Mouse (Mus musculus): Measurements from ENCODE around the gene Mif4gd.

DNA sequence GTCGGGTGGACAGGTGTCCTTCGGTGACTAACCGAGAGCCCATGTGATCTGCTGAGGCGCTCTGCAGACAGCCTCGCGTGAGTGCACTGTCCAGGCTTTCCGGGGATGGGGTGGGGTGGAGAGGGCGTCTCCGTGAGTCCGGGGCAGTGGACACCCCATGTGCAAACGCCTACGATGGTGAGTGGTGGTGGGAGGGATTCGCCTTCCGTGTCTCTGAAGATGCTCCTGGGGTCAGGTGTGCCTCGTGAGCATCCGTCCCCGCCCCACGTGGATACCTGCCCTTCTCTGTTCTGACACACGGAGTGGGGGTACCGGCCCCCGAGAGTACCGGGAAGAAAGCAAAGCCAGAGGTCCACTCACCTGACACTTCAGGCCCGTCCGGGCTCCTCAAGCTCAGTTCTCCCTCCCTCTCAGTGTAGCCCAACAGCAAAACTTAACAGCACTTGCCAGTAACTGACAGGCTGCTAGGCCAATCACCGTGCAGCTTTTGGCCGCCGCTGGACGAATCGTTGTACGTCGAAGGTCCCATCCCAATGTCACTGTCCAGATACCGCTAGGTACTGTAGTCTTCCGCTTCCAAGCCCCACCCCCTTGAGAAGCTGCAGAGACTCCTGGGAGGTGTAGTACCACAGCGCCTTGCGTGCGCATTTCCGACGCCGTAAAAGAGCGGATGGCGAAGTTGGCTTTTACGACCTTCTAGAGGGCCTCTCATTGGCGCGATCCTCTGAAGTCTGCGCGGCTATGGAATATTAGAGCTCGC is 15.1 kb upstream of the Mif4gd start, which contains the start of gene Slc25a19:
- peak; percentile 38; the same call in 1 of the 2 replicates for TF ChIP-seq CTCF (IDR thresholded peaks at IDR 0.05; ENCODE audit: borderline replicate concordance, control insufficient read depth, extremely low read depth, insufficient read depth, low read length, poor library complexity)
- peak; percentile 53; the same call in 1 of the 2 replicates for TF ChIP-seq POLR2A (IDR thresholded peaks at IDR 0.05; ENCODE audit: control insufficient read depth, extremely low read depth, insufficient read depth, low read length, poor library complexity)
